Mouse (Mus musculus) hindbrain, embryonic 10.5 days (tissue): ENCODE data around the gene Fbxo27. TPM values are rescaled to one million over a fixed set of nuclear protein-coding genes. Genes with fewer than 3 reads are reported as not detected.
"Not testable (repeated sequence)": the region's sequence is repeated elsewhere in the genome, so short reads cannot be mapped to it uniquely, and the experiment has no call there.

Source experiments
- DNase-seq: peaks from one replicate; pipeline ENCODE4 v3.0.0-alpha.2; 2017; ENCODE audit warnings: low spot score
- H3K27ac ChIP-seq: fragments of 300-500 bp; sonication (generic); 2 replicates; pipeline ENCODE4 v1.5.1; 2016; ENCODE audit warnings: mild to moderate bottlenecking, moderate library complexity
- H3K27me3 ChIP-seq: fragments of 300-500 bp; sonication (generic); 2 replicates; pipeline ENCODE4 v1.6.1; 2016; ENCODE audit warnings: mild to moderate bottlenecking; ENCODE audit not compliant: poor library complexity, insufficient read depth, severe bottlenecking
- H3K36me3 ChIP-seq: fragments of 300-500 bp; sonication (generic); 2 replicates; pipeline ENCODE4 v1.6.1; 2016; ENCODE audit warnings: mild to moderate bottlenecking, moderate library complexity
- H3K4me1 ChIP-seq: fragments of 300-500 bp; sonication (generic); replicated peaks from 2 replicates; pipeline ENCODE4 v1.6.1; 2016; ENCODE audit warnings: mild to moderate bottlenecking
- H3K4me3 ChIP-seq: fragments of 300-500 bp; sonication (generic); 2 replicates; pipeline ENCODE4 v1.5.1; 2016; ENCODE audit warnings: mild to moderate bottlenecking, moderate library complexity
- H3K9me3 ChIP-seq: fragments of 300-500 bp; sonication (generic); 2 replicates; pipeline ENCODE4 v1.6.1; 2016; ENCODE audit warnings: mild to moderate bottlenecking, moderate library complexity
- WGBS: fragments of 180-500 bp; shearing (Covaris S2); methylation state at CpG from one replicate; pipeline ENCODE4 v1.1.7; 2016; 5-methylcytosine and 5-hydroxymethylcytosine counted together
- polyA plus RNA-seq: library from polyadenylated mRNA; unstranded; fragments of >200 nt; fragmentation: Nextera tagmentation; extraction: Ambion mirVana; gene quantifications from 2 replicates; pipeline ENCODE4 v1.2.1, GENCODE M21; 2016

The Fbxo27 gene
- 5.6 TPM in 2 replicates for polyA plus RNA-seq

GRCm38 (mm10) chr7:28692545-28693320 lies at the start of gene Fbxo27:
Fbxo27 (plus strand) TSS chr7:28692849.
- peak; percentile 39 for DNase-seq
- H3K4me3 ChIP-seq, result peak within 1 kb of the TSS; percentile 63
- 28% methylated on average over 30 of the region's 30 CpGs for WGBS
- no peaks in the 10 kb centered on the region for H3K36me3 ChIP-seq
- peaks cover 25% of the 10 kb centered on the region for H3K4me1 ChIP-seq
- H3K27ac ChIP-seq, result peak within 1 kb of the TSS; percentile 45
- H3K9me3 ChIP-seq, result 0 out of 2 replicates have a peak, but pooled peaks cover 3% of the 10 kb centered on the region
- peaks cover 35% of the 10 kb centered on the region for H3K27me3 ChIP-seq

GRCm38 (mm10) chr7:28645366-28645765 lies 47.3 kb upstream of the Fbxo27 start:
- Histone ChIP-seq H3K4me1 (no peaks in the 10 kb centered on the region), H3K9me3 (no peaks in the 10 kb centered on the region), H3K36me3 (no peaks in the 10 kb centered on the region), H3K27me3 (no peaks in the 10 kb centered on the region), H3K27ac (no peak overlapping the region), H3K4me3 (no peak overlapping the region)
- DNase-seq, result no peak
- WGBS, result 57% methylated on average over 6 of the region's 6 CpGs

GRCm38 (mm10) chr7:28645947-28646475 lies 46.6 kb upstream of the Fbxo27 start:
- H3K27ac ChIP-seq, result no peak overlapping the region
- 94% methylated on average over 2 of the region's 2 CpGs for WGBS

GRCm38 (mm10) chr7:28647016-28647415 lies 45.6 kb upstream of the Fbxo27 start:
- no peaks in the 10 kb centered on the region for H3K9me3 ChIP-seq
- no peak for DNase-seq
- 53% methylated on average over 7 of the region's 7 CpGs for WGBS

More at GRCm38 (mm10) chr7:28645947-28646475, 46.6 kb upstream of the Fbxo27 start:
- Histone ChIP-seq H3K9me3 (no peaks in the 10 kb centered on the region), H3K4me1 (no peaks in the 10 kb centered on the region), H3K4me3 (no peak overlapping the region), H3K27me3 (no peaks in the 10 kb centered on the region), H3K36me3 (no peaks in the 10 kb centered on the region)
- no peak for DNase-seq

GRCm38 (mm10) chr7:28651157-28651556 lies 41.5 kb upstream of the Fbxo27 start:
- 95% methylated on average over 2 of the region's 2 CpGs for WGBS
- H3K4me3 ChIP-seq, result no peak overlapping the region
- no peaks in the 10 kb centered on the region for H3K36me3 ChIP-seq
- no peaks in the 10 kb centered on the region for H3K27me3 ChIP-seq
- no peak overlapping the region for H3K27ac ChIP-seq
- H3K9me3 ChIP-seq, result no peaks in the 10 kb centered on the region
- H3K4me1 ChIP-seq, result no peaks in the 10 kb centered on the region
- no peak for DNase-seq

More at GRCm38 (mm10) chr7:28647016-28647415, 45.6 kb upstream of the Fbxo27 start:
- no peak overlapping the region for H3K4me3 ChIP-seq
- H3K36me3 ChIP-seq, result no peaks in the 10 kb centered on the region
- H3K27me3 ChIP-seq, result no peaks in the 10 kb centered on the region
- no peaks in the 10 kb centered on the region for H3K4me1 ChIP-seq
- no peak overlapping the region for H3K27ac ChIP-seq

- Histone ChIP-seq H3K4me3 (no peak overlapping the region), H3K27ac (no peak overlapping the region), H3K4me1 (no peaks in the 10 kb centered on the region), H3K27me3 (no peaks in the 10 kb centered on the region), H3K9me3 (no peaks in the 10 kb centered on the region), H3K36me3 (no peaks in the 10 kb centered on the region)
- WGBS, result 64% methylated on average over 4 of the region's 4 CpGs
- no peak for DNase-seq
Measured at GRCm38 (mm10) chr7:28656430-28656829, 36.2 kb upstream of the Fbxo27 start.

- H3K27me3 ChIP-seq, result peaks cover 11% of the 10 kb centered on the region
- DNase-seq, result peak; percentile 14
- WGBS, result 42% methylated on average over 15 of the region's 15 CpGs
Measured at GRCm38 (mm10) chr7:28665620-28666579, 26.7 kb upstream of the Fbxo27 start.

GRCm38 (mm10) chr7:28671172-28671571 lies 21.5 kb upstream of the Fbxo27 start:
- 75% methylated on average over 4 of the region's 4 CpGs for WGBS
- Histone ChIP-seq H3K36me3 (no peaks in the 10 kb centered on the region), H3K9me3 (no peaks in the 10 kb centered on the region), H3K4me1 (peaks cover 2% of the 10 kb centered on the region), H3K27ac (no peak overlapping the region), H3K27me3 (no peaks in the 10 kb centered on the region), H3K4me3 (no peak overlapping the region)
- no peak for DNase-seq

More at GRCm38 (mm10) chr7:28665620-28666579, 26.7 kb upstream of the Fbxo27 start:
- H3K27ac ChIP-seq, result no peak overlapping the region
- peaks cover 16% of the 10 kb centered on the region for H3K4me1 ChIP-seq
- no peak overlapping the region; the same call in 1 of the 2 replicates for H3K4me3 ChIP-seq
- no peaks in the 10 kb centered on the region for H3K36me3 ChIP-seq
- no peaks in the 10 kb centered on the region for H3K9me3 ChIP-seq

GRCm38 (mm10) chr7:28672276-28672675 lies 20.4 kb upstream of the Fbxo27 start:
- no peaks in the 10 kb centered on the region for H3K27me3 ChIP-seq
- no peak overlapping the region for H3K27ac ChIP-seq
- H3K4me1 ChIP-seq, result no peaks in the 10 kb centered on the region
- DNase-seq, result no peak
- 93% methylated on average over 5 of the region's 5 CpGs for WGBS
- no peaks in the 10 kb centered on the region for H3K36me3 ChIP-seq
- H3K9me3 ChIP-seq, result no peaks in the 10 kb centered on the region
- no peak overlapping the region for H3K4me3 ChIP-seq

- 73% methylated on average over 5 of the region's 5 CpGs for WGBS
- not testable (repeated sequence) for H3K27me3 ChIP-seq, H3K36me3 ChIP-seq, H3K4me1 ChIP-seq, DNase-seq, H3K27ac ChIP-seq, H3K9me3 ChIP-seq, H3K4me3 ChIP-seq
Measured at GRCm38 (mm10) chr7:28672786-28673185, 19.9 kb upstream of the Fbxo27 start.

- Histone ChIP-seq H3K9me3 (no peaks in the 10 kb centered on the region), H3K27ac (no peak overlapping the region), H3K36me3 (no peaks in the 10 kb centered on the region), H3K4me3 (no peak overlapping the region), H3K4me1 (no peaks in the 10 kb centered on the region), H3K27me3 (no peaks in the 10 kb centered on the region)
- 80% methylated on average over 9 of the region's 9 CpGs for WGBS
- no peak for DNase-seq
Measured at GRCm38 (mm10) chr7:28674994-28675393, 17.7 kb upstream of the Fbxo27 start.

GRCm38 (mm10) chr7:28675746-28676145 lies 16.9 kb upstream of the Fbxo27 start:
- Histone ChIP-seq H3K27ac (no peak overlapping the region), H3K9me3 (no peaks in the 10 kb centered on the region), H3K4me3 (no peak overlapping the region), H3K27me3 (no peaks in the 10 kb centered on the region), H3K4me1 (no peaks in the 10 kb centered on the region), H3K36me3 (no peaks in the 10 kb centered on the region)
- 44% methylated on average over 11 of the region's 11 CpGs for WGBS
- DNase-seq, result no peak
